Mouse (Mus musculus): ENCODE results near the gene Pip5k1b.

DNA sequence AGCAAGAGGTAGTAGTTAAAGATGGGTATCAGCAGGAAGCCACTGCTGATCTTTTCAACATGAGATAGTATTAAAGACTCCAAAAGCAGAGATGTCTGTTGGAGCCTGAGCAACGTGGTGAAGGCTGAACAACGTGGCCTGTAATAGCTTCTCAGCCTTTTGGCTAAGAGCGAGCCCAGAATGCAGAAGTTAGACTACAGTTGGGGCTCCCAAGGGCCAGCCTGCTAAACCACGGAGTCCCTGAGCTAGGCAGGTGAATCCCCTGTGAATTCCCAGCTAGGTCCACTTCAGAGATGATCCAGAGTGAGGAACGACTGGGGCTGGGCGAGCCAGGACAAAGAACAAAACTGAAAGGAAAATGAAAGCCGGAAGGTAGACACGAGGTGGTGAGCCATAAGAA, 104.9 kb downstream of the Pip5k1b start:
- TF ChIP-seq CTCF (IDR thresholded peaks at IDR 0.05; ENCODE audit: borderline replicate concordance, insufficient read depth, low read length) (no peak), POLR2A (IDR thresholded peaks at IDR 0.05; ENCODE audit: low read depth, low read length) (no peak)
